Mouse (Mus musculus): ENCODE data around the gene Adat1. TPM values are rescaled to one million over a fixed set of nuclear protein-coding genes. Genes with fewer than 3 reads are reported as not detected.

Gene Adat1
- polyA plus RNA-seq, 1 experiment from 2014 or later, result 8.5 TPM

DNA sequence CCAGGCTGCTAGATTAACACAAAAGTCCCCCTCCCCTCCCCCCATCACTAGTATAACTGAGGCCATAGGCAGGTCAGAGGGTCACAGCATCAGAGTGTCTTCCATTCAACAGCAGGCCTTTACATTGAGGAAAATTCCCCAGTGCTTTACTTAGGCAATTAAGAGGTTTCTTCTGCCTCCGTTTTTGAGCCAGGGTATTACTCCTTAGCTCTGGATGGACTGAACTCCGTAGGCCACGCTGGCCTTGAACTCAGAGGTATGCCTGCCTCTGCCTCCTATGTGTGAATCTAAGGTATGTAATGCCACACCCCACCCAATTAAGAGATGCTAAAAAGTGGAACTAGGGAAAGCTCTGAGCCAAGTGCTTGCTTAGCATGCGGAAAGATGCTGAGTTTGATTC, 28.6 kb downstream of the Adat1 start:
- Histone ChIP-seq H3K4me2 (ENCODE audit: low read depth, low read length) (no peak overlapping the region), H3K9me3 (ENCODE audit: control insufficient read depth, low read length) (no peaks in the 10 kb centered on the region), H3K4me1 (ENCODE audit: control insufficient read depth, insufficient read depth, low read length) (no peaks in the 10 kb centered on the region), H3K27me3 (ENCODE audit: control insufficient read depth, insufficient read depth, low read length) (no peaks in the 10 kb centered on the region), H3K9ac (replicated peaks; ENCODE audit: low read depth, low read length) (no peak overlapping the region), H3K27ac (ENCODE audit: low read depth, low read length) (no peak overlapping the region), H3K4me3 (ENCODE audit: low read depth, low read length) (no peak overlapping the region), H3K36me3 (ENCODE audit: control insufficient read depth, insufficient read depth, low read length) (no peaks in the 10 kb centered on the region)
- 83% methylated on average over 4 of the region's 4 CpGs for whole genome bisulfite sequencing
- ATAC-seq (ENCODE audit: low read depth), result no peak

DNA sequence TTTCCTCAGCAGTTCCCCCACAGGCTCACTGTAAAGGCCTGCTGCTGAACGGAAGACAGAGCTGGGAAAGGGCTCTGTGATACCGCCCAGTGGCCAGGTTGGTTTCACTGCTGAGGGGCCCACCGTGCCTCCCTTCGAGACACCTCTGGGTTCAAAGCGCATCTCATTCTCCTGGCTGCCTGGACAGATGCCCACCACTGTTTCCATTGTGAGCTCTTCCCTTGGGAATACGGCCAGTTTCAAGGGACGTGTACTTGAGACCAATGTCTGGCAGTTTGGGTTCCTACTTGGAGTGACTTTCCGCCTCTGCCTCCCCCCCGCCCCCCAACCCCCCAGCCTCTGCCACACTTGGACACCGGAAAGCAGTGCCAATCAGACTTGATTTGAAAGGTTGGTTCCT, 29.0 kb downstream of the Adat1 start:
- H3K9ac ChIP-seq (replicated peaks; ENCODE audit: low read depth, low read length), result no peak overlapping the region
- H3K4me3 ChIP-seq (ENCODE audit: low read depth, low read length), result no peak overlapping the region
- H3K4me2 ChIP-seq (ENCODE audit: low read depth, low read length), result no peak overlapping the region
- no peaks in the 10 kb centered on the region for H3K4me1 ChIP-seq (ENCODE audit: control insufficient read depth, insufficient read depth, low read length)
- no peaks in the 10 kb centered on the region for H3K27me3 ChIP-seq (ENCODE audit: control insufficient read depth, insufficient read depth, low read length)
- no peak for ATAC-seq (ENCODE audit: low read depth)
- no peak overlapping the region for H3K27ac ChIP-seq (ENCODE audit: low read depth, low read length)
- H3K36me3 ChIP-seq (ENCODE audit: control insufficient read depth, insufficient read depth, low read length), result no peaks in the 10 kb centered on the region
- 62% methylated on average over 10 of the region's 10 CpGs for WGBS
- H3K9me3 ChIP-seq (ENCODE audit: control insufficient read depth, low read length), result no peaks in the 10 kb centered on the region

DNA sequence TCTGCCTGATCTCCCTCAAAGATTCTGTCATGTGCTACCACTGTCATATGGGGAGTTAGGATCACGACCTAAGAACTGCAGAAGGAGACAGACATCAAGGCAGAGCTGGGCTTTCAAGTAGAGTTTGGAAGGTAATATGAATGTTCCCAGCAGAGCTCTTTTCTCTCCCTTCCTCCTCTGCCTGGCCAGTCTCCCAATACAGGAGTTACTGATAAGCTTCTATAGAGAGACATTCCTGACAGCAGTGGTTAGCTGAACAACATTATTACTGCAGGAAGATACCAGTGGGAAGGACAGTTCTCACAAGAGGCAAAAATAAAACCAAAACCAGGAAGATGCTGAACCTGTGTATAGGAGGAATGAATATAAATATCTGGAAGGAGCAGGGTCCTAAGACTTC, 29.5 kb downstream of the Adat1 start:
- 84% methylated on average over 1 of the region's 1 CpGs for WGBS
- H3K4me3 ChIP-seq (ENCODE audit: low read depth, low read length), result no peak overlapping the region
- H3K27me3 ChIP-seq (ENCODE audit: control insufficient read depth, insufficient read depth, low read length), result no peaks in the 10 kb centered on the region
- H3K4me2 ChIP-seq (ENCODE audit: low read depth, low read length), result no peak overlapping the region
- no peaks in the 10 kb centered on the region for H3K9me3 ChIP-seq (ENCODE audit: control insufficient read depth, low read length)
- no peak overlapping the region for H3K9ac ChIP-seq (replicated peaks; ENCODE audit: low read depth, low read length)
- no peak for ATAC-seq (ENCODE audit: low read depth)
- no peak overlapping the region for H3K27ac ChIP-seq (ENCODE audit: low read depth, low read length)
- H3K36me3 ChIP-seq (ENCODE audit: control insufficient read depth, insufficient read depth, low read length), result no peaks in the 10 kb centered on the region
- no peaks in the 10 kb centered on the region for H3K4me1 ChIP-seq (ENCODE audit: control insufficient read depth, insufficient read depth, low read length)

DNA sequence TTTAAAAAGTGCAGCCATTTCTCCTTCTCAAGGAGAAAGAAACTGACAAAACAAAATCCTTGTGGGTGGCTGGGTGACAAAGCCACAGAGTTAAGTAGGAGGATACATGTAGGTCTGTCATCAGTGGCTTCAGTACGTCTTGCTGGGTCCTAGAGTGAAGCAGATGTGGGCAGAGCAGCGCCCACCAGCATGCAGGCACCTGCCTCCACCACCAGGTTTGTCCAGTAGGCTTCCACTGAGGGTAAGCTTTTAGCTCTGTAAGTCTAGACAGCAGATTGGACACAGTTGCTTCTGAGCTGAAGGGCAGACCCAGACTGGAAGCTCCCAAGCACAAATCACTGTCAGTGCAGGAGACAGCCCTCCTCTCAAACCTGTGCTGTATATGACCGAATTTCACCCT, 30.8 kb downstream of the Adat1 start:
- H3K27me3 ChIP-seq (ENCODE audit: control insufficient read depth, insufficient read depth, low read length), result no peaks in the 10 kb centered on the region
- H3K9me3 ChIP-seq (ENCODE audit: control insufficient read depth, low read length), result no peaks in the 10 kb centered on the region
- ATAC-seq (ENCODE audit: low read depth), result no peak
- H3K27ac ChIP-seq (ENCODE audit: low read depth, low read length), result no peak overlapping the region
- no peak overlapping the region for H3K4me2 ChIP-seq (ENCODE audit: low read depth, low read length)
- no peak overlapping the region for H3K4me3 ChIP-seq (ENCODE audit: low read depth, low read length)
- H3K36me3 ChIP-seq (ENCODE audit: control insufficient read depth, insufficient read depth, low read length), result peaks cover 8% of the 10 kb centered on the region; the same call in 1 of the 2 replicates
- no peaks in the 10 kb centered on the region for H3K4me1 ChIP-seq (ENCODE audit: control insufficient read depth, insufficient read depth, low read length)
- 72% methylated on average over 3 of the region's 3 CpGs for WGBS
- no peak overlapping the region for H3K9ac ChIP-seq (replicated peaks; ENCODE audit: low read depth, low read length)

DNA sequence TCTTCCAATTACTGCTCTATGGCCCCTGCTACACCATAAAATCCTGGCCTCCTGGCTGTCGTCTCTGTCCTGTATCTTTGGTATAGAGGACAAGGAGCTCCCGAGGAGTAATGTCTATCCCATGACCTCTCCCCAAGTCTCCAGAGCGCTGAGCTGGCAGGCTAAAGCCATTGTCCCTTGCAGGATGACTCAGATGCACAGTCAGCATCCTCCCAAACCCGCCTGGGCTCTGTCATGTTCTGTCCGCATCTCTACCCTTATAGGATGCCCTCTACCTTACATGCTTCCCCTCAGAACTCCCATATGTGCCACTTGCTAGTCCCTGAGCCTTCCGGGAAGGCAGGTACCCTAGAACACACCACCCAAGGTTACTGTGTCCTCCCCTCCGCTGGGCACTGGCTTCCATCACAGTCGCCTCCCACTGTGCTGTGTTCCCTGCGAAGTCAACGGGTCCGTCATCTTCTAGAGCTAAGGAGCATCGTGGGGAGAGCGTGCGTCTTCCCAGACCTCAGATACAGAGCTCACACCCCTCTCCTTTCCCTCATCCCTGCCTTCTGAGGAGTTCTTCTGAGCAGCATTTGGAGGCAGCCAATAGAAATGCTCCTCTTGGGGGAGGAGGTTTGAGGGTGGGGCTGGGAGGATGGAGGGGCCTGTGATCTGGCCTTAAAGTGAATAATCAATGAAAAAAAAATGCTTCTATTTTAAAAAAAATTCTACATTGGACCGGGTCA, 31.3 kb downstream of the Adat1 start:
- ATAC-seq (ENCODE audit: low read depth), result no peak
- Histone ChIP-seq H3K9ac (replicated peaks; ENCODE audit: low read depth, low read length) (no peak overlapping the region), H3K4me3 (ENCODE audit: low read depth, low read length) (no peak overlapping the region), H3K27me3 (ENCODE audit: control insufficient read depth, insufficient read depth, low read length) (no peaks in the 10 kb centered on the region), H3K27ac (ENCODE audit: low read depth, low read length) (no peak overlapping the region), H3K4me2 (ENCODE audit: low read depth, low read length) (no peak overlapping the region), H3K9me3 (ENCODE audit: control insufficient read depth, low read length) (no peaks in the 10 kb centered on the region), H3K4me1 (ENCODE audit: control insufficient read depth, insufficient read depth, low read length) (no peaks in the 10 kb centered on the region), H3K36me3 (ENCODE audit: control insufficient read depth, insufficient read depth, low read length) (peaks cover 9% of the 10 kb centered on the region; the same call in 1 of the 2 replicates)
- 69% methylated on average over 15 of the region's 15 CpGs for WGBS

DNA sequence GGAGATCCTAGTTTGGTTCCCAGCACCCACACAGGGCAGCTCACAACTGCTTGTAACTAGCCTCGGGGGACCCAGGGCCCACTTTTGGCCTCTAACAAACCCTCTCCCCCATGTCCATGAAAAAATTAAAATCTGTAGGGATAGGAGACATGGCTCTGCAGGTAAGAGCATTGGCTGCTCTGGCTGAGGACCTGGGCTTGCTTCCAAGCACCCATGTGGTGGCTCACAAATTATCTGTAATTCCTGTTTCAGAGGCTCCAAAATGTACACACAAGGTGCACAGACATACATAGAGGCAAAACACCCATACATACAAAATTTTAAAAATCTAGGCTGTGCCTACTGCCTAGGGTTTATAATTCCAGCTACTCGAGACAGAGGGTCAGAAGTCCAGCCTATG, 34.9 kb downstream of the Adat1 start:
- Histone ChIP-seq H3K36me3 (ENCODE audit: control insufficient read depth, insufficient read depth, low read length) (peaks cover 28% of the 10 kb centered on the region), H3K4me2 (ENCODE audit: low read depth, low read length) (no peak overlapping the region), H3K27ac (ENCODE audit: low read depth, low read length) (no peak overlapping the region), H3K27me3 (ENCODE audit: control insufficient read depth, insufficient read depth, low read length) (no peaks in the 10 kb centered on the region), H3K9ac (replicated peaks; ENCODE audit: low read depth, low read length) (no peak overlapping the region), H3K4me3 (ENCODE audit: low read depth, low read length) (no peak overlapping the region), H3K4me1 (ENCODE audit: control insufficient read depth, insufficient read depth, low read length) (no peaks in the 10 kb centered on the region), H3K9me3 (ENCODE audit: control insufficient read depth, low read length) (no peaks in the 10 kb centered on the region)
- WGBS, result 95% methylated on average over 2 of the region's 2 CpGs
- ATAC-seq (ENCODE audit: low read depth), result no peak

DNA sequence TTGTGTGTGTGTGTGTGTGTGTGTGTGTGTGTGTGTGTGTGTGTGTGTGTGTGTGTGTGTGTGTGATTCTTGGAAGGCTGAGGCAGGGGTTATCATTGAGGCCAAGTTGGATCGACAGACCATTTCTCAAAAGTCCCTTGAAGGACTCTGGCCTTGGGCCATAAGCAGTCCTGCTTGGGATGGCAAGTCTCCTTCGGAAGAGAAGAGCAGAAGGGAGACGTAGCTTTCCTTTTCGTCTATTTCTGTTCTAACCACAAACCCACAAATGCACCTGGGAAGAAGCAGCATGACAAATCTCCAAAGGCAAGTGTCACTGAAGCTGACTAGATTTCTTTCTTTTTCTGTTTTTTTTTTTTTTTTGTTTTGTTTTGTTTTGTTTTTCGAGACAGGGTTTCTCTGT, 36.2 kb downstream of the Adat1 start:
- Histone ChIP-seq H3K36me3 (ENCODE audit: control insufficient read depth, insufficient read depth, low read length) (peaks cover 35% of the 10 kb centered on the region), H3K9me3 (ENCODE audit: control insufficient read depth, low read length) (no peaks in the 10 kb centered on the region), H3K9ac (replicated peaks; ENCODE audit: low read depth, low read length) (no peak overlapping the region), H3K27ac (ENCODE audit: low read depth, low read length) (no peak overlapping the region), H3K4me1 (ENCODE audit: control insufficient read depth, insufficient read depth, low read length) (no peaks in the 10 kb centered on the region), H3K4me2 (ENCODE audit: low read depth, low read length) (no peak overlapping the region), H3K27me3 (ENCODE audit: control insufficient read depth, insufficient read depth, low read length) (no peaks in the 10 kb centered on the region), H3K4me3 (ENCODE audit: low read depth, low read length) (no peak overlapping the region)
- ATAC-seq (ENCODE audit: low read depth), result no peak
- WGBS, result 93% methylated on average over 5 of the region's 5 CpGs

DNA sequence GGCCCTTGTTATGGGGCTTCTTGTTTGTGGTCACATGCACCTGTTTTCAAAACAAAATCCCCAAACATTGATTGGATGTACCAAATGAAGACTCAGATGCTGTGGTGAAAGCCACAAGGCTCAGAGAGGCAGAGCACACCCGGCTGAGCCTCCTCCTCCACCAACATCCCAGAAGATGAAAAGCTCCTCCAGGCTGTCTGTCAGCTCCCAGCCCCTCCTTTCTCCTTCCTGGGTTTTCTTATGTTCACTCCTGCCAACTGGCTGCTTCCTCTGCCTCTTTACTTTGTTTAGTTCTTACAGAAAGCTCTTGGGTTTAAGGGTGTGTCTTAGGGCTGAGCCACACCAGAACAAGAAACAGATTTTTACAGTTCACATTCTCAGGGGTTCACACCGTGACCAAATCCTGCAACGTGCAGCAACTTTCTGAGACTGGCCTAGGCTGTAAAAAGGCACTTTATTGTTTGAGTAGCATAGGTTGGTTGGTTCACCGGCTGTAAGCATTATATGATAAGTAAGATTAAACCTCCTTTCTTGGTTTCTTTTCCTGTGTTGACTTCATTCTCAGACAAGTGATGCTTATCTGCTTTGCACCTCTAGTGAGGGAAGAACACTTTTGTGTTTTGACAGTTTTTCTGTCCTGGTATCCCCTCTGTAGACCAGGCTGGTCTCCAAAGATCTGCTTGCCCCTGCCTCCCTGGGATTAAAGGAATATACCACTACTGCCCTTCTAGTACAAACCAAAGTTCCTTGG, 37.1 kb downstream of the Adat1 start:
- Histone ChIP-seq H3K4me3 (ENCODE audit: low read depth, low read length) (no peak overlapping the region), H3K9ac (replicated peaks; ENCODE audit: low read depth, low read length) (no peak overlapping the region), H3K4me1 (ENCODE audit: control insufficient read depth, insufficient read depth, low read length) (no peaks in the 10 kb centered on the region), H3K27ac (ENCODE audit: low read depth, low read length) (no peak overlapping the region), H3K9me3 (ENCODE audit: control insufficient read depth, low read length) (no peaks in the 10 kb centered on the region), H3K36me3 (ENCODE audit: control insufficient read depth, insufficient read depth, low read length) (peaks cover 35% of the 10 kb centered on the region), H3K4me2 (ENCODE audit: low read depth, low read length) (no peak overlapping the region), H3K27me3 (ENCODE audit: control insufficient read depth, insufficient read depth, low read length) (no peaks in the 10 kb centered on the region)
- ATAC-seq (ENCODE audit: low read depth), result no peak
- 87% methylated on average over 4 of the region's 4 CpGs for WGBS

DNA sequence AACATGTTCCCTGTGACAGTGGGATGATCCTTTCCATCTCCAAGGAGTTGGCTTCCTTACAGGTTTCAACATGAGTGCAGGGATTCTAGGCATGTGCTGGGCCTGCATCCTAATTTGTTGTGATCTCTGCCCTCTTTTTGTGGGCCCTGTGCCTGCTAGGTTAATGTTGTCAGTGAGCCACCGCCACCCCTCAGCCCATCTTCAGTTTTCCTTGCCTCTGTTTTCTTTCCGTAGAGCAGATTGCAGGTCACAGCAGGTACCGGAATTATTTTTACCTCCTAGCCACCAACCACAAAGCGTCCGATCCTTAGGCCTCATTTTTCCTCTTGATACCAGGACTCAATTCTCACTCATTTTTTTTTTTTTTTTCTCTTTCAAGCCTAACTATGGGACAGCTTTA, 40.2 kb downstream of the Adat1 start:
- 92% methylated on average over 5 of the region's 5 CpGs for WGBS
- Histone ChIP-seq H3K4me3 (ENCODE audit: low read depth, low read length) (no peak overlapping the region), H3K9me3 (ENCODE audit: control insufficient read depth, low read length) (no peaks in the 10 kb centered on the region), H3K36me3 (ENCODE audit: control insufficient read depth, insufficient read depth, low read length) (peaks cover 45% of the 10 kb centered on the region), H3K9ac (replicated peaks; ENCODE audit: low read depth, low read length) (no peak overlapping the region), H3K27me3 (ENCODE audit: control insufficient read depth, insufficient read depth, low read length) (no peaks in the 10 kb centered on the region), H3K27ac (ENCODE audit: low read depth, low read length) (no peak overlapping the region), H3K4me2 (ENCODE audit: low read depth, low read length) (no peak overlapping the region), H3K4me1 (ENCODE audit: control insufficient read depth, insufficient read depth, low read length) (no peaks in the 10 kb centered on the region)
- ATAC-seq (ENCODE audit: low read depth), result no peak

All from neural tube, embryonic 14.5 days (tissue).